Mouse (Mus musculus) CD4-positive, CD25-positive, alpha-beta regulatory T cell, adult 2 months (primary cell): ENCODE results near the gene Wipf1.
A peak's percentile ranks its signal among the peaks of the same experiment; 100 is the strongest.

Experiments
- DNase-seq: peaks from one replicate; pipeline ENCODE4 v3.0.0-alpha.2; 2012; ENCODE audit warnings: low read depth, low spot score

Wipf1 gene

DNA sequence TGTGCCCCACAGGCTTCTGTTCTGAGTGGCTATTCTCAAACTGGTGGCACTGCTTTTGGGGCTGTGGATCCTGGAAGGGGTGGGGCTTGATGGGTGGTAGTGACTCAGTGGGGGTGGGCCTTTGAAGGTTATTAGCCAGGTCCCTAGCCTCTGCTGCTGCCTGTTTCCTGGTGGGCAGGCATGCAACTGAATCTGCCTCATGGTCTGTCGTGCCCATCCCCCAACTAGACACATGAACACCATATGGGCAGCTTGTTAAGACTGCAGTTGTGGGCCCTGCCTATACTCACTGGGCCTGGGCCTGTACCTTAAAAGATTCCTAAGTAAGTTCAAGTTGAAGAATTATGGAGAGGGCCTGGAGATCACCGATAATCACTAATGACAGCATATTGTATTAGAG, 16.0 kb upstream of the Wipf1 start:
- DNase-seq, result no peak

DNA sequence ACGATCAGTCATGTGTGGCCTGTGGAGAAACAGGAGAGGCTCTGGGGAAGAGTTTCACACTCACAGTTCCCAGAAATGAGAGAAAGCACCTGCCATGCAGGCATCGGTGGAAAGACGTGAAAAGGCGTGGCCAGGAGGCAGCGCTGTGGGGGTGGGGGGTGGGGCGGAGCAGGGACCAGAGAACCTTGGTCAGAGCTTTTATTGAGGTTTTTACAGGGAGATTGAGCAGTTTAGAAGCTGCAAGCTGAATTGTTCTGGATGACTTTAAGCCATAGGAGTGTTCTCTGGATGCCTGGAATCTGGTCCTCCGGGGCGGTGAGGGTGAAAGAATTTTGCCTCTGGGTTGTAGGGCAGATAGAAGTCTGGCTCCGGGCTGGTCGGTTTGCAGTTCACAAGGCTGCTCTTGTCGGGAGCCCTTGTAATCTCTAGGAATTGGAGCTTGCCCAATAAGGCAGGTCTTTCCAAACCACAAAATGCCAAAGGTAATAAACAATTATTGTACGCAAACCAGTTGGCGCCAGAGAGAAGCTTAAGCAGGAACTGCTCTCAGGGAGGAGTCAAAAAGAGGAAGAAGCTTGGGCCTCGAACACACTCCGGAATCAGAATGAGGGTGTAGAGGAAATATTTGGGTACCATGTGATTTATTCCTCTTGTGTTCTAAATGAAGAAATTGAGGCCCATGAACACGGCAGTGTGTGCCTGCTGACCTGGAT, 11.1 kb upstream of the Wipf1 start:
- peak; percentile 57 for DNase-seq

DNA sequence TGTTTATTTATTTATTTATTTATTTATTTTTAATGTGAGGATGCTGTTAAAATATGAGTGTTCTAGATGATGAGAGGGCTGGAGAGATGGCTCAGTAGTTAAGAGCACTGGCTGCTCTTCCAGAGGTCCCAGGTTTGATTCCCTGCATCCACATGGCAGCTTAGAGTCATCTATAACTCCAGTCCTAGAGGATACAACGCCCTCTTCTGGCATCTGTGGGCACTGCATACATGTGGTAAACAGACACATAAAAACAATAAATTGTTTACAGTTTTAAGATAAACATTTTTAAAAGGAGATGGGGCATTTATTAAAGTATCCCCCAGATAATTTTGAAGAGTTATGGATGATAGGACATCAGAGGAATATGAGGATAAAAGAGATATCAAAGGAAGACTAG, 10.2 kb upstream of the Wipf1 start:
- DNase-seq, result peak; percentile 58

DNA sequence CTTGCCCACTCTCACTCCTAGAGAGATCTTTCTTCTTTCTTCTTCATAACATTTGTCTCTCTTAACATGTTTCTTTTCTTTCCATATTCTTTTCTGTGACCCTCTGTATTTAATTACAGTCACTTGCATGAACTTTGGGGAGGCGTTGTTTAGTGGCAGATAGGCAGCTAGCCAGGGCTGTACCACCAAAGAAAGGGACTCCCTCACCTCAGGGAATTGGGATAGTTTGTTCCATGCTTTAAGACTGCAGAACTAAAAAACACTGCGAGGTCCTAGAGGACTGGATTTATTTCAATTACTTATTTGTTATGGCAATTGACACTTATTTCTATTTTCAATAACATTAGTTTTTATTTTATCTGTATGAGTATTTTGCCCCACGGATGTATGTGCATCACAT, 9.6 kb upstream of the Wipf1 start:
- no peak for DNase-seq

DNA sequence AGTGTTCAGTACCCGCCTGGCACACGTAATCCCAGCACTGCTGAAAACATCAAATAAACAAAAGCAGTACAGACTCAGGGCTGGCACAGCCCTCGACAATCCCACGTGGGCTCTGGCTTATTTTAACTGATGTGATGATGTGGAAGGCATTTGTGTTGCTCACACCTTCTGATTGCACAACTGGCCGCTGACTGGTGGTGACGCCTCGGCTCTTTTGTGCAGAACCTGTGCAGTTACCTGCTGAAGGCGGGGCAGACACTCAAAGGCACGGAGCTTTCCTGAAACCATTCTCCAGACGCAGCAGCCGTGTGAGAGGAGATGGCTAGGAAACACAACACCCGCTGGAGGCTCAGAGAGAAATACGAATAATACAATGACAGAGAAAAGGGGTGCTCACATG, 9.1 kb upstream of the Wipf1 start:
- no peak for DNase-seq

DNA sequence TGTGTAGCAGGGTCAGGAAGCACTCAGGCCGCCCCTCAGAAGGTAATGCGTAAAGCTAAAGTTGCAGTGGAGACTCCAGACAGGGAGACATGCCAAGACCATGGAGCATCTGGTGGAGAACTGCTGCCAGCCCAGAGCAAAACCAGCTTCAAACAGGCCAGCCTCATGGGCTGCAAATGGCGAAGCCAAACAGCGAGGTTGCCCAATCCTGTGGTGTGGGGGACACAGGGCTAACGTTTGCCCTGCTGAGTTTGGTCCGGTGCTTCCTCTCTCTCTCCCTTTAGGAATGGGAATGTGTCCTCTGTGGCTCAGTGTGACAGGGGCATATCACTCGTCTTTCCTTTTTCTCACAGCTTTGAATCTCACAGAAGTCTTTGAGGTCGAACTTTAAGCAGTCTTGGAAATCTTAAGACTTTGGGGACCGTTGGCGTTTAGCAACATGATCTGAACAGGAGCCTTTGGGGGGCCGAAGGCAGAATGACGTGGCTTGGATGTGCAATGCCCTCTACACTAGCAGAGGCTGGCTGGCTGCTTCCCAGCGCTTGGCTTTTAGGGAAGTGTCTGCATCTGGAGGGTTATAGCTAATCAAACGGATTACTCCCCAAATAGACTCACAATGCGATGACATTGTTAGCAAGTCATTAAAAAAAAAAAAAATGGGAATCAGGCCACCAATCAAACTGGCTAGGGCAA, 6.7 kb upstream of the Wipf1 start:
- no peak for DNase-seq

DNA sequence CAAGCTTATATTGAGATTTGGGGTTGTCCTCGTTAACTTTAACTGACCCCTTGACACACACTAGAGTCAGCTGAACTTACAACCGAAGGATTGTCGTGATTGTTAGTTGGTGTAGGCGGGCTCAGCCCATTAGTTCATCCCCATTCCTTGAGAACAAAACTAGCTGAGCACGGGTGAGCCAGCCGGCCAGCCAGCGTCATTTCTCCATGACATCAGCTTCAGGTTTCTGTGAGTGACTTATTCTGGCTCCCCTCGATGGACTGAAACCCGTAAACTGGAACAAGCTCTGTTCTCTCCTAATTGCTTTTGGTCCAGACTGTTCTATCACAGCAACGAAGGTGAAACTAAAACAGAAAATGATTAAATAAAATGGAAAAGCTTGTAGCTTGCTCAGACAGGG, 5.2 kb upstream of the Wipf1 start:
- no peak for DNase-seq

DNA sequence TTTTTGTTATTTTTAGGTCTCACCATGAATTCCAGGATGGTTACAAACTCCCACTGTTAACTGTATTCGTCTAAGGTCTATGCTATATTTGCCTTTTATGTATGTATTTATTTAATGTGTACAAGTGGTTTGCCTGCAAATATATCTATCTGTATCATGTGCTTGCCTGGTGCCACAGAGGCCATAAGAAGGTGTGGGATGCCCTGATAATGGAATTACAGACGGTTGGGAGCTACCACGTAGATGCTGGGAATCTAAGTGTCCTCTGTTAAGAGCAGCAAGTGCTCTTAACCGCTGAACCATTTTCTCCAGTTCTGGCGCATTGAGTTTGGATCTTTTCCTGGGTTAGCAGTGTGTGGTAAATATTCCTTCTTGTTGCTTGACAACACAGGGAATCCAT, 953 bp upstream of the Wipf1 start:
- no peak for DNase-seq

DNA sequence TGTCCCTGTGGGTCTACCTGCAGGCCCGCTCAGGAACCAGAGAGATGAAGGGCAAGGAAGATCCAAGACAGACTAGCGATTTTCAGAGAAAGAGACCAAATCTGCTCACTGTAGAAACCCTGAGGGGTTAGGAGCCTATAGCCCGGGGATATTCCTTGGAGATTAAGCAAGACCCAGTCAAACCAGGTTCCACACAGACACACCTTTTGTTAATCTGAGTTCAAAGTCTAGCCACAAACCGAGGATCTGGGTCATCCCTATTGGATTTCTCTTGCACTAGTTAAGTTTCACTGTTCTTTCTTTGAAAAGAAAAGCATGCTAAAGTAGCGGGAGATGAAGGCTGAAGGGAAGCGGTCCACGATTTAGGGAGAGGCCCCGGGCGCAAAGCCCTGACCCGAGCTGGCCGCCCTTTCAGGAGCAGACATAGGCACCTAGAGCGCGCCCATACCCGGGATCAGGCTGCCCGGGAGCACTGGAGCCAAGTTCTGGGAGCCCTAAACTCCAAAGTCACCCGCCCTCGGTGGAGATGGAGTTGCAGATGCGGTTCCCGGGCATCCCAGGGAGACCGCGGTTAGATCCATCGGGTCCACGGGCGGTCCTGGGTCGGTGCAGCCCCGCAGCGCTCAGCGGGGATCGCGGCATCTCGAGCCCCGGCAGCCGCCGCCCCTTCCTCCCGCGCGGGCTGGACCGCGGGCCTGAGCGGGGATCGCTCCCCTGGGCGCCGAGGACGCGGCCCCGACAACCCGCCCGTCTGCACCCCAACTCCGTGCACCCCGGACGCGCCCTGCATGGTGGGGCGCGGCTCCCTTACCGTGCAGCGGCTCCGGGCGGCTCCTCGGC, 798 bp downstream of the Wipf1 start:
- no peak for DNase-seq

DNA sequence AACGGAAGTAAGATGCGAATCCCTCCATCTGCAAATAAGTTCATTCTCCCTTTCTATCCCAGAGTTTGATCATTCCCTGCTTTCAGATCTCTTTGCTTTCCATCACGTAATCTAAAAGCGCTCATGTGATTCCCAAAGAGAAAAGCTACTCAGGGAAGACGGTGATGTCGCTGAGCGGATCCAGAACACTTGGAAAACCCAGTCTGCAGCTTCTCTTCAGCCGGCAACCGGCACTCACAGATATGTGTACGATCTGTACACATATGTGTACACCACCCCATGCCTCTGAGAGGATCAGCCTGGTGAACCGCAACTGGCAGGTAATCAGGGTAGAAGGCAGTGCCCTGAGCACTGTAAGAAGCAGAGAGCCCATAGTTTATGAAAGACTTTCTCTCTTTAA, 1.6 kb downstream of the Wipf1 start:
- DNase-seq, result no peak

DNA sequence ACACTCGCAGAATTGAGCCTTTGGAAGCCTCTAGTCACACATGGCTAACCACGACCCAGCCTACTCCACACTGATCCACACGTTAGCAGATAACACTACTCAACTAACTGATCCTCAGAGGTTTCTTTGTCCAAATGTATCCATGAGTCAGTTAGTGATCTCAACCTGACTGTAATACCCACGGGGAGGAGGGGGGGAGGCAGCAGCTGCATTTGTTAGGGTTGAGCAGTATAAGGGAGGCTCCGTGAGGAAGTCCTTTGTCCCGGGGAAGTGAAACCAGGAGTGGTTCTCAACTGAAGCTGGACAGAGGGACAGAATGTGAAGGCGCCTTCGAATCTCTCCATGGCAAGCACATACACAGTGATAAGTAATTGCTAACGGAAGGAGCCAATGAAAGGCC, 2.8 kb downstream of the Wipf1 start:
- DNase-seq, result no peak

DNA sequence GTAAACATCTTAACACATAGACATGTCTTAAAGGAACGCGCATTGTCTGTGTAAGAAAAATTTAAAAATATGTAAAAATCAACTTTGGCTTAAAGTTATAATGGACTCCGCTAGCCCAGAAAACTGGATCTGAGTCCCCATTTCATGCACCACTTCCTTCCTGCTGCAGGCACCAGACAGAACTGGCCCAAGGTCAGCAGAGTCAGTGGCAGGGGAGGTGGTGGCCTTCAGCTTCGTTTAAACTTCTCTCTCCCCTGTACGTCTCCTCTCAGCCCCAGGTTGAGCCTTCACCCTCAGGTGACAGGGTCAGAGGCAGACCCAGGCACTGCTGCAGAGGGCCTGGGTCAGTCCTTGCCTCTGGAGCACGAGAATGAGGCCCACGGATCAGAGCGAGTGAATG, 6.6 kb downstream of the Wipf1 start:
- no peak for DNase-seq

DNA sequence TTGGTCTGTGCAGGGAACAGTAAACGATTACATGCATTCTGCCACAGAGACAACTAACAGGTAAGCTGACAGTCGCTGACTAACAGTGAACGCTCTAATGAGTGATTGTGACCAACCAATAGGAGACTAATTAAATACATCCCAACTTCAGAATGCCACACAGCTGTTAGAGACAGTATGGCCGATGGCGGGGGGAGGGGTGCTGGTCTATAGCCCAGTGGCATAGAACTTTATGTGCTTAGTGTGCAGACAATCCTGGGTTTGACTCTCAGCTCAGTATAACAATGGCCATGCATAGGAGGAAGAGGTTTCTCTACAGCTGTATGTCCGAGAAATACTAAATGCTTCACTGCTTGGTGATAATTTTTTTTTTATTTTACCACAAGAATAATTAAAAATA, 7.2 kb downstream of the Wipf1 start:
- no peak for DNase-seq

DNA sequence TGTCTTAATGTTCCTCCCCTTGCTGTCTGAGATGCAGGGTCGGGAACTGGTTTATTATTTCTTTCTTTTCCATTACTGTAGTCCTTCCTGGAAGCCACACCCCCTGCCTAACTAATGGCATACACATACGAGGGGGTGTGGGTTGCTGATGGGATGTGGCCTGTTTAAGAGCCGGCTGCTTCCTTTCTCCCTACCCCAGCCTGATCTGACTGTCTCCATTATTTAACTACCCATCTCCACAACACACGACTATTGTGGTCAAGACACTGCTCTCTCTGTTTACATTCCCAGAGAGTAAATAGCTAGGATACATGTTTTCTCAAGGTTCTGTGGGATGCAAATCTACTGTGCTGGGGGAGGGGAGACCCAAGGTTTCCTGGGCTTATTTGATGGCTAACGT, 7.8 kb downstream of the Wipf1 start:
- DNase-seq, result no peak

DNA sequence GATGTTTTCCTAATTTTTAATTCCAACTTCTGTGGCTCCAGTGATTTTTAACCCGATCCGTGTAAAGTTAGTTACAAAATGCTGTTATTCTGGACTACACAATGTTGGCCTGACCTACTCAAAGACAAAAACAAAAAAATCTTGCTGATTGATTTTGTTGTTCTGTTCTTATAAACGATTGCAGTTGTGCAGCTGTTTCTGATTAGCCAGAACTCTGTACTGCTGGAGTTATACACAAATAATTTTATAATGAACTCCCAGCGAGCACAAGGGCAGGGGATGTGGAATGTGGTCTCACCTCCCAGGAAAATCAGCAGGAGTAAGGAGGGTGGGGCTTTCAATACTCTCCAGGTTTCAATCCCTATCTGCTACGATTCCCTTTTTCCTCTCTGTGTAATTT, 10.6 kb downstream of the Wipf1 start:
- DNase-seq, result no peak

DNA sequence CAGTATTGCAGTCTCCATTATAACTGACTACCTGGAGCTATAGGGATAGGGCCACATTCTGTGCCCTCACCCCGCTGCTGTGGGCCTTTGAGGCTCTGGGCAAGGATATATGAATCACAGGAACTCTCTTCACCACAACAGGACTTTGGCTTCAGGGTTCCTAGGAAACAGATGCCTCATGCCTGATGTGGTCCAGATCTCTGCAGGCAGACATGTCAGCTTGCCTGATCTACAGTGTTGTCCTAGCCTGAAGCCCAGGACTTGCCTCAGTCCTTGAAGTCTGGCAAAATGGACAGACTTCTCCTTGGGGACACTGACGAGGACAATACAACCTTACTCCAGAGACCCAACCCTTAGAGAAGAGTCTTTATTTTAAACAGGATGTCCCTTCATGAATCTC, 11.2 kb downstream of the Wipf1 start:
- DNase-seq, result no peak

DNA sequence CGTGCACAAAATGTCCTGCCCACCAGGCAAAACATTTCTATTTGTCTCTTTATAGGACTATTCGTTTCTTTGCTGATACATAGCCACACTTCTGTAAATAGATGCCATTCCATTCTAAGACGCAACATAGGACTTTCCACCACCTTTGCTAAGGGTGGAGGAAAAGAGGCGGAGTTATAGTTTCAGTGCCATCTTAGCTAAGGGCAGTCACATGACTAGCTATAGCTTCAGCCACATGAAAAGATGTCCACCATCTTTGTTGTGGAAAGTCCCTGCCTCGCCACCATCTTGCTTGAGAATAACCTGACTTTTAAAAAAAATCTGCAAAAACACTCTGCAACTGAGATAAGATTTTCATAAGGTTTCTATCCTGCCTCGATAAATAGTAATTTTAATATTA, 15.4 kb downstream of the Wipf1 start:
- DNase-seq, result no peak

DNA sequence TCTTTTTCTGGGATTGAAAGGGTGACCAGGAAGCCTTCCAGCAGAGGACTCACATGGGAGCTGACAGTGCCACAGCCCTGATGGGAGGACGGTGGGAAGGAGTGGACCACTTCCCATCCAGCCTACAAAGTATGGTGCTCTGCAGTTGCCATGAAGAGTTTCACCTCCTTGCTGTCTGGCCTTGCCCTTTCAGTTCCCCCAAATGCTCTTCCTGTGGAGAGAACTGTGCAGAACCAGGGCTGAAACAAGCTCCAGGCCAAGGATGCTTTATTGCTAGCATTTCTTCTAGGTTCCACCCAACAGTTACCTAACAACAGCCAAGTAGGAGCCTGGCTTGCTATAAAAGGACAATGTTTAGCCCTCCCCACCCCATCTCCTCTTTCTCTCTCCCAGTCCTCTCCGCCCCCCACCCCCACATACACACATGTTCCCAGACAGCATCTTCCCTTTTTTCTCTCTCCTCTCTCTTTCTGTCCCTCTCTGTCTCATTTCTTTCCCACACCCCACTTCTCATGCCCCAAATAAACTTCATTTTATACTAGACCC, 16.3 kb downstream of the Wipf1 start:
- DNase-seq, result no peak

DNA sequence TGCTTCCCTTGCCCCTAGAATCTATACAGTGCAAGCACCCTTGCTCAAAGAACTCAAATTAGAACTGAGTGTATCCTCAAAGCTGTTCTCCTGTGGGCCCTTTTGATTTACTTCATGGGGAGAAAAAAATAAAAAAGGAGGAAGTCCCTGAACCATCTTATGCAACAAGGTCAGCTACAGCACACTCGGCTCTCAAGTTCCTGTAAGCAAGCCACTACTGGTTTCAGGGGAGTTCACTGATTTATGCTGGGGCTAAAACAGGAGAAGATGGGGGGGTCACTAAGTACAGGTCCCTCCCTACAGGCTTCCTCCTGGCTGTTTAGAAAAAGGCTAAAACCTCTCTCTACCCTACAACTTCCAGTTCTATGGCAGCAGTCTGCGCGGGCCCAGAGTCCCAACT, 17.5 kb downstream of the Wipf1 start:
- DNase-seq, result no peak

DNA sequence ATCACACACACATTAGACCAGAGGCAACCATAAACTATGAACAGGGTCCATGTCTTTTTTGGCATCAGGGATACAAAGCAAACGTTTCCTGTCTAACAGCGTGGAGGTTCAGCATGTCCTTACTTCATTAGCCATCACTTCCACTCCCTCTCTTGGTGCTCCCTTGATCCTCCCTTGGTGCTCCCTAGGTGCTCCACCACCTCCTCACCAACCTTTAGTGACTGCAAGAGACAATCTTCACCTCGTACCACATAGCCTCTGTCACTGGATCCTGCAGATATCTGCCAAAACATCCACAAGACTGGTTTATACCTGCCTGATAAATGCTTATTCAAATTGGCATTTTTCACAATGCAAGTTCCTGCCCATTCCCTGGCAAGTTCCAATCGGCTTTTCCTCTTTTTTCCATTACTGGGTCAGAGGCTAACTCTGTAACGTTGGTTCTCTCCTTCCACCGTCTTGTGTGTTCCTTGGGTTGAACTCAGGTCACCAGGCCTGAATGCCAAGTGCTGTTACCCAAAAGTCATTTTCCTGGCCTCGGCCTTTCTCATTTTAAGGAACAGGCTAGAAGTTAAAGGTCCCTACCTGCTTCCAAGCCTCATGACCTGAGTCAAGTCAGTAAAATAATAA, 18.7 kb downstream of the Wipf1 start:
- DNase-seq, result no peak

DNA sequence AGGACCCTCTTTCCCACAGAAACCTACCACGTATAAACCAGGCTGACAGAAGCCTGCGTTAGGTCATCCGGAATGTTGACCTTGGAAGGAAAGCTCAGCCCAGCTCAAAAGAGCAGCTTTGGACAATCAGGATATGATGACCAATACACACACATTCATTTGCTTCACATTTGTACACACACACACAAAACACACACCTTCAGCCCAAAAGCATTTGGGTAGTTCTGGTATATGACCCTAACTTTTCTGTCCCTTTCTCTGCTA, 19.6 kb downstream of the Wipf1 start:
- no peak for DNase-seq
